Mouse (Mus musculus): ENCODE data around the gene Rexo1.
A peak's percentile ranks its signal among the peaks of the same experiment; 100 is the strongest.

Gene Rexo1

GRCm38 (mm10) chr10:80553575-80553974 lies 7.8 kb downstream of the Rexo1 start:
- DNase-seq: no peak

DNA sequence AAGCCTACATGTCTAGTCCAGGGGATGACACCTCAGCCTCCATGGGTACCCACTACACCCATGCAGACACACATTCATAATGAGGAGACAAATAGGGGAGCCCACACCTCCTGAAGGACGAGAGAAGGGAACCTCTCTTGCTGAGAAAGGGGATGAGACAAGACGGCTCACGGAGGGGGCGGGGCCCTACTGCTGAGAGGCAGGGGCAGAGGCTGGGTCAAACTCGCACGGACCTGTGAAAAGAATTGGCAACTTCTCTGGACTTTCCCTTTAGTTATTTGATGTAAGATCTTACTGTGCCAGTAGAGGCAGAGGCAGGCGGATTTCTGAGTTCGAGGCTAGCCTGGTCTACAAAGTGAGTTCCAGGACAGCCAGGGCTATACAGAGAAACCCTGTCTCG lies 9.0 kb downstream of the Rexo1 start:
- no peak for DNase-seq

DNA sequence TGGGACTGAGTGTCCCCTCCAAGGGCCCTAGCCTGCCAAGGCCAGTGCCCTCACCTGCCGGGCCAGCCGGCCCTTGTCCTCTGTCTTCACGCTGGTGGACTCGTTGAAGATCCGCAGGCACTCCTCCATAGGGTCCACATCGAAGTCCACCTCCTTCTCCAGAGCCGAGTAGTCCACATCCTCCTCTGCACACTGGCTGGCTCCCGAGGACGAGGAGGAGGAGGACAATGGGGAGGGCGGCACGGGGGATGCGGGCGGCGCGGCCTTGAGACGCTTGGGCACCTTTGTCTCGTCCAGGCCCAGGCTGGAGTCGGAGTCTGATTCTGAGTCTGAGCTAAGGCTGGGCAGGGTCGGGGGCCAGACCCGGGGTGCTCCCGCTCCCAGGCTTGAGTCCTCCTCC lies 12.1 kb downstream of the Rexo1 start:
- no peak for DNase-seq

- DNase-seq: peak; percentile 64
Observed at GRCm38 (mm10) chr10:80548428-80549006, 12.8 kb downstream of the Rexo1 start.

GRCm38 (mm10) chr10:80547539-80547938 lies 13.8 kb downstream of the Rexo1 start:
- DNase-seq: no peak

GRCm38 (mm10) chr10:80546945-80547344 lies 14.4 kb downstream of the Rexo1 start:
- DNase-seq: no peak

- DNase-seq: no peak
Observed at GRCm38 (mm10) chr10:80545590-80545989, 15.8 kb downstream of the Rexo1 start.

- no peak for DNase-seq
Observed at GRCm38 (mm10) chr10:80543873-80544272, 17.5 kb downstream of the Rexo1 start.

DNA sequence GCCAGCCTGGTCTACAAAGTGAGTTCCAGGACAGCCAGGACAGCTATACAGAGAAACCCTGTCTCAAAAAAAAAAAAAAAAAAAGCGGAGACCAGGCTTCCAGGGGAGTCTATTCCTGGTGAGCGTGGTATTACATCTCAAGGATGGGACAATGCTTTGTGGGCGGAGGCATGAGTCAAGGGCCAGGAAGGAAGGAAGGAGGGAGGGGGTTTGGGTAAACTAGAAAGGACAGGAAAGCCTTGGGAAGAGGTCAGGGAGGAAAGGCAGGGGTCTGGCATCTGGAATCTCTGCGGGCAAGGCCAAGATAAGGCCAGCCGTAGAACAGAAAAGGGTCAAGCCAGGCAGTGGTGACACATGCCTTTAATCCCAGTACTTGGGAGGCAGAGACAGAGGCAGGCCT lies 21.9 kb downstream of the Rexo1 start:
- no peak for DNase-seq

DNA sequence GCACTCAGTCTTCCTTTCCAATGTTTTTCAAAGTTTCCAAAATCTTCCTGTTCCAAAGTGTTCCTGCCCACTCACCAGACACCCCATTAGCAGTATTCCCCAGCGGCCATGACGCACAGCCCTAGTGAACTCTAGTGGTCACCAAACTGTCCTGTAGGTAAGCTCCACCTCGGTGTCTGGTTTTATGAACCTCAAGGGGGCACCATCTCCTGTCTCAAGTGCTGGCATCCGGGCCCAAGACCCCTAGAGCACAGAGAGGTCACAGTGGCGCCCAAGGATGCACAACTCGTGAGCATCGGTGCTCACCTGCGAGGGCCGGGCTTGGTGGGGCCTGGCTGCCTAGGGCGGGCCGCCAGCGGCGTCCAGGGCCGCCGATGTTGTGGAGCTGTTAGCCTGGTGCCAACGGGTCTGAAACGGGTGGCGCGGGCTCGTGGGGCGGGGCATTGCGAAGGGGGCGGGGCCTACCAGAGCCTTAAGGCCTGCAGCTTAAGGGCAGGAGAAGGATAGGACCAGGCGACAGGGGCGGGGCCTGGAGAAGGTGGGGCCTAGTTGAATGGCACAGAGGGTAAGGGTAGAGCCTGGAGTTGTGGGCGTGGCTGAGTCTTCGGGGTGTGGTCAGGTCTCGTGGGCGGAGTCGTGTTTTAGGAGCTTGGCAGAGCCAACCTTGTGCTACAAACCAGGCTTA lies 22.5 kb downstream of the Rexo1 start, which contains the start of gene Atp8b3:
Gene Atp8b3 (minus strand): TSS at position 415 of the 685 bp plus-strand sequence.
- no peak for DNase-seq

- no peak for DNase-seq
Observed at GRCm38 (mm10) chr10:80538180-80538579, 23.2 kb downstream of the Rexo1 start.

- DNase-seq: no peak
Observed at GRCm38 (mm10) chr10:80535711-80536110, 25.6 kb downstream of the Rexo1 start.

- DNase-seq: no peak
Observed at GRCm38 (mm10) chr10:80535071-80535470, 26.3 kb downstream of the Rexo1 start.

- DNase-seq: no peak
Observed at GRCm38 (mm10) chr10:80533704-80534103, 27.7 kb downstream of the Rexo1 start.

- DNase-seq: no peak
Observed at GRCm38 (mm10) chr10:80532783-80533182, 28.6 kb downstream of the Rexo1 start.

DNA sequence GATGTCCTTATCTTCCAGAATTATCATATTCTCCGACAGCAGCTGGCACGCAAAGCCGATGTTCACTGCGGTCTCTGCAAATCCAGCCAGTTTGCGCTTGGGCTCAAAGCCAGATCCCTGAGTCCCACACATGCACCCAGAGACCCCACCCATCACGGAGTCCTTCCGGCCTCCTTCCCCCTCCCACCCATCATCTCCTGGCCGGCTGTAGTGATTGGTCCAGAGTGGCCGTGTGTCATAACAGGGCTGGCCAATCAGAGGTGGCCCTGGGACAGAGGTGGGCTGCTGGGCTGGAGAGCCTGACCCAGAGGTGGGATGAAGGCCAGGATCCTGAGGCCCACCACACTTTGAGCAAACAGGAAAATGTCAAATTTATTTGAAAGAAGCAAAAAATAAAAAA lies 35.2 kb downstream of the Rexo1 start:
- DNase-seq: no peak

DNA sequence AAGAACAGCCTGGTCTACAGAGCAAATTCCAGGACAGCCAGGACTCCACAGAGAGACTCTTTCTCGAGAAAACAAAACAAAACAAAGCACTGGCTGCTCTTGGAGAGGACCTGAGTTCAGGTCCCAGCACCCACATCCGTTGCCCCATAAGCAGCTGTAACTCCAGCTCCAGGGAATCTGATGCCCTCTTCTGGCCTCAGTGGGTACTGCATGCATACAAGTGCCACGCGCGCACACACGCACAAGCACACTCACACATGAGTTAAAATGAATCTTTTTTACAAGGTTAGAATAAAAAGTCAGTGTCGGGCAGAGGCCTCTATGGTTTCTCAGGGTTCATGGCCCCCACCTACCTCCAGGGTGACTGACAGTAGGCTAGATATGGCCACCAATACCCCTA lies 38.1 kb downstream of the Rexo1 start:
- no peak for DNase-seq

- DNase-seq: no peak
Observed at GRCm38 (mm10) chr10:80519287-80519686, 42.1 kb downstream of the Rexo1 start.

GRCm38 (mm10) chr10:80513739-80514138 lies 47.6 kb downstream of the Rexo1 start:
- no peak for DNase-seq

GRCm38 (mm10) chr10:80510273-80510660 lies 51.1 kb downstream of the Rexo1 start:
- no peak for DNase-seq

DNA sequence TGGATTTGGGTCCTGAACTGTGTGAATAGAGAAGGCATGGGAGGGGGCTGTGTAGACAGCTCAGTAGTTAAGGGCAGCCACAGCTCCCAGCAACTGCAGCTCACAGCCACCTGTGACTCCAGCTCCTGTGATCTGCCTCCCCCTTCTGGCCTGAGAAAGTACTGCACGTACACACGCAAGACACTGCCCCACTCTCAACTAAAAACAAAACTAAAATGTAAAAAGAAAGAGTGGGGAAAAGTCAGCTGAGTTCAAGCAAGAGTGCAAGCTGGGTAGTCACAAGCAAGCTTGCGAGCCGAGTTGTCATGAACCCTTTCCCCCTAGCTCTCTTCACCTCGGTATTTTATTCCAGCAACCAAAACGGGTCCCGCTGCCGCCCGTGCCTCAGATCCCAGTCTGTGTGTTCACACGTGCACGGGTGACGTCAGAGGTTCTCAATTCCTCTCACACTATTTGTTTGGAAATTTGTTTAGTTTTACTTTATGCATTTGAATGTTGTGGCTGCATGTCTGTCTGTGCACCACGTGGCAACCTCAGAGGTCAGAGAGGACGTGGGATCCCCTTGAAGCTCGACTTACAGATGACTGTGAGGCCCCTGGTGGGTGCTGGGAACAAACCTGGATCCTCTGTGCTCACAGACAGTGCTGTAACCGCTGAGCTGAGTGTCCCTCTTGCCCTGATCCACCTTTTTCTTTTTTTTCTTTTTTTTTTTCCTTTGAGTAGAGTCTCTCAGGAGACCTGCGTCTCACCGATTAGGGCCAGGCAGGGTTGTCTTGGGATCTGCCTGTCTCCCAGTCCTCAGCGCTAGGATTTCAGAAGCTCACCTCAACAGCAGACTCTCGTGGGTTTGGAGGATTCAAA lies 51.7 kb downstream of the Rexo1 start:
- peak; percentile 77 for DNase-seq

GRCm38 (mm10) chr10:80506222-80506621 lies 55.1 kb downstream of the Rexo1 start:
- DNase-seq: peak; percentile 51

DNA sequence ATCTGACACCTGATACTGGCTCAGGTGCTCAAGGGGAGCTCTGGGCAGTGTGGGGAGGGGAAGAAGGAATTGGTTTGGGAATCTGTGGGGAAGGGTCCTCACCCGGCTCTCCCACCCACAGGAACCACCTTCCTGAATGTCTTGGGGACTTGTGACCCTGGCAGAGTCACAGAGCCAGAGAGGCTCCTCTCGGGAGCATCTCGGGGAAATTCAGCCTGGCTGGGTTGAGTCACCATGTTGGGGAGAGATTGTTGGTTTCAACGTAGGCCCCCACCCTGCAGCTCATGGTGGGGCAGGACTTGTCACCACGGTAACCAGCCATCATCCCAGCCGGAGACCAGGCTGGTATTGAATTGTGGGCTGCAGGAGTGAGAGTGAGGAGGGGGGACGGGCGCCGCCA lies 56.6 kb downstream of the Rexo1 start:
- no peak for DNase-seq

All from cerebellum, adult 8-10 months (tissue).